Mouse (Mus musculus): ENCODE measurements around the gene Olfr1349. TPM values are rescaled to one million over a fixed set of nuclear protein-coding genes. Genes with fewer than 3 reads are reported as not detected.

The Olfr1349 gene
- not detected for polyA plus RNA-seq (2014; fragmentation: Illumina TruSeq; extraction: RNeasy Lipid Tissue Mini Kit (QIAGEN cat#74804); ENCODE audit: low read depth, low replicate concordance)

DNA sequence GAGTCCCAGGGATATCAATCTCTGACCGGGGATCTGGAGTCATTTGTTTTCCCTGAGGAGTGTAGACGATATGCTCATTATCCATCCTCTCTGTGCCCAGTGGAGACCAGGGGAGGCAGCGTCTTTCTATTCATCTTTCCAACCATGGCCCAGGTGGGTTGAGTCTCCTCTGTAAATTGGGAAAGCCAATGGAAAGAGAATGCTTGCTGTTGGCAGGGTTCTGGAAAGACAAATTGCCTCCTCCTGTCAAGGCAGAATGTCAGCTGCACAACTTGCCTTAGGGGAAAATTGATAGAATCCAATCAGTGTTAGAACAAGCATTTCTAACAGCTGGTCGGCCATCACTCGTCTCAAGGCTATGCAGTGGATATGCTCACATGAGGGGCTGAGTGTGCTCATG is at the start of gene Olfr1349:
Gene Olfr1349 (minus strand): TSS at position 101 of the 400 bp plus-strand sequence.

DNA sequence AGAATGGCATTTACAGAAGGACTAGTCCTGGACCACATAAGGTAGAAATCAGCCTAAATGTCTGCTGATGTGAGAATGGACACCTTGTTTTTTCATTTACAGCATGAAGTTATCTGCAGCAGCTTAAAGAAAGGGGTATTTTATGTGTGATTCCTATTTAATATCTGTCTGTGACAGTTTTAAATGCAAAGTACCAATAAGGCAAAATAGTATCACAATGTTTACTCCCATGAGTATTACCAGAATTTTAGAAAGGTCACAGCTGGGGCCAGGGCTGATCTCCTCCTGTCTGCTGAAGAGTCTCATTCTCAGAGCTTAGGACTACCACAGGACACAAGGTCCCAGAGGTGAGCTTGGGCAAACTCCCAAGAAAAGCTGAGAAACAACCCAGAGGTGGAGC is 41.8 kb upstream of the Olfr1349 start, which contains the start of gene Olfr1350:
Gene Olfr1350 (plus strand): TSS at position 301 of the 400 bp plus-strand sequence.

DNA sequence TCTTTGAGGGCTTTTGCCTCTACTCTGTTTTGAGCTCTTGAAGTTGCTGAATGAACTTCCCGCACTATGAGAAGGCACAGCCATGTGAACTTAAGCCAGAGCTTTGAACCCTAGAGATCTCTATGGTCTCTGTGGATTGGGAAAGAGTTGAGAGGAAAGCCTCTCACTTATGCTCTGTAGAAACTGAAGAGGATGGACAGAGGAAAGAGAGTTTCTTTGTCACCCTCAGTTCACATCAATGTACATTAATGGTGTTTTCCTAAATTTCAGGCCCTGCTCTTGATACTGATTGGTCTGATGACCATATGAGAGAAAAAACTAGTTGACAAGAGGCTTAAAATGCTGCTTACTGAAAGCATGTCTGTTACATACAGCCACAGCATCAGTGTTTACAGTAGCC is 14.1 kb downstream of the Olfr1349 start, which contains the start of gene Olfr1348:
Gene Olfr1348 (minus strand): TSS at position 101 of the 400 bp plus-strand sequence.

DNA sequence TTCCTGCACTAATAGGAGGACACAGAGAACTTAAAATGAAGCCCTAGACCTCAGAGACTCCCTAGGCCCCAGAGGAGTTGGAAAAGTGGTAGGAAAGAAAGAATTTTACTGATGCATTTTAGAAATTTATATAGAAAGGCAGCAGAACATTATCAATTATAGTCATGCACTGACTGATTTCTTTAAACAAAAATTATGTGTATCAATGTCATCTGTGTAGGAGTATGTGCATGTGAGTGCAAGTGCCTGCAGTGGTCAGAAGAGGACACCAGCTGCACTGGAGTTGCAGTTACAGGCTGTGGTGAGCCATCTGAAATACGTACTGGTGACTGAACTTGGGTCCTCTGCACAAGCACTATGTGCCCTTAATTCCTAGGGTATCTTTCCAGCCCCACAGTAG is 23.1 kb downstream of the Olfr1349 start, which contains the start of gene Olfr1347:
Gene Olfr1347 (minus strand): TSS at position 101 of the 400 bp plus-strand sequence.

DNA sequence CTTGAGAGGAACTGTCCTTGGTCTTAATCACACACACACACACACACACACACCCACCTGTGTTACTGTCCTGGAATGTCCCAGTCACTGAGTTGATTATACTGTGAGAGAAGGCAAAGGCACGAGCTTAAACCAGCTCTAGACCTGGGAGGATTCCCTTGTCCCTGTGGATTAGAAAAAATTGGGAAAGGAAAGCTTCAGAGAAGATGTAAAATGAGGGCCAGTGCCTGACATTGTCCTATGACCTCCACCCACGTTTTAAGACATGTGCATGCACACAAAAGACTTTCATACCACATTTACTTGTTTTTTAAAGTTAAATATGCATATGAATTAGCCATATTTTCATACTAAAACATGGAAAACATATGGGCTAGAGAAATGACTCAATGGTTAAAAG is 35.9 kb downstream of the Olfr1349 start, which contains the start of gene Olfr5:
Gene Olfr5 (minus strand): TSS at position 101 of the 400 bp plus-strand sequence.

DNA sequence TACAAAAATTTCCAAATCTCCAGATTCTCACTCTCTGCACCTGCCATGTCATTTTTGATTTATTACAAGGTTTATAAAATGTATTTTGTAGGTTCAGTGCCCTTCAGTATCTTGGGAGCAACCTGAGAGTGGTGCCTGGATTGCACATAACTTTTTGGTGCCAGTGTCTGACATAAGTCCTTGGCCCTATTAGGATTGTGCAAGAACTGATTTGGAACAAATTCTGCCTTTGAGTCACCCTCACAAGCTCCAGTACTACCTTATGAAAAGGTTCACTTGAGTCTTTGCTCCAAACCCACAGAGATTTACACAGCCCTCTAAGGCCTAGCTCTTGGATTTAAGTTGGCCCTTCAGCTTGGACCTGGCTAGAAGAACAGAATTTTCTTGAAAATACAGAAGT is 55.8 kb downstream of the Olfr1349 start, which contains the start of gene Olfr1346:
Gene Olfr1346 (plus strand): TSS at position 151 of the 400 bp plus-strand sequence.

Other genes with a start within 250 kb of the Olfr1349 start
- 23.6 TPM for gene Zfp667, start 236.4 kb downstream of the Olfr1349 start, polyA plus RNA-seq (2014; fragmentation: Illumina TruSeq; extraction: RNeasy Lipid Tissue Mini Kit (QIAGEN cat#74804); ENCODE audit: low read depth, low replicate concordance)
- gene Zfp583, start 191.7 kb downstream of the Olfr1349 start, polyA plus RNA-seq (2014; fragmentation: Illumina TruSeq; extraction: RNeasy Lipid Tissue Mini Kit (QIAGEN cat#74804); ENCODE audit: low read depth, low replicate concordance), result 10.8 TPM
- gene Gm3854, start 179.2 kb downstream of the Olfr1349 start, polyA plus RNA-seq (2014; fragmentation: Illumina TruSeq; extraction: RNeasy Lipid Tissue Mini Kit (QIAGEN cat#74804); ENCODE audit: low read depth, low replicate concordance), result 0.17 TPM
- 5.9 TPM for gene Zfp78, start 159.7 kb downstream of the Olfr1349 start, polyA plus RNA-seq (2014; fragmentation: Illumina TruSeq; extraction: RNeasy Lipid Tissue Mini Kit (QIAGEN cat#74804); ENCODE audit: low read depth, low replicate concordance)
- 10.3 TPM for gene Zfp28, start 139.7 kb downstream of the Olfr1349 start, polyA plus RNA-seq (2014; fragmentation: Illumina TruSeq; extraction: RNeasy Lipid Tissue Mini Kit (QIAGEN cat#74804); ENCODE audit: low read depth, low replicate concordance)
- gene Smim17, start 124.2 kb downstream of the Olfr1349 start, polyA plus RNA-seq (2014; fragmentation: Illumina TruSeq; extraction: RNeasy Lipid Tissue Mini Kit (QIAGEN cat#74804); ENCODE audit: low read depth, low replicate concordance), result 0.41 TPM
- not detected for gene Gm20715, start 112.7 kb downstream of the Olfr1349 start, polyA plus RNA-seq (2014; fragmentation: Illumina TruSeq; extraction: RNeasy Lipid Tissue Mini Kit (QIAGEN cat#74804); ENCODE audit: low read depth, low replicate concordance)
- not detected for gene Olfr1344, start 84.3 kb downstream of the Olfr1349 start, polyA plus RNA-seq (2014; fragmentation: Illumina TruSeq; extraction: RNeasy Lipid Tissue Mini Kit (QIAGEN cat#74804); ENCODE audit: low read depth, low replicate concordance)
- gene Olfr1336, start 66.8 kb downstream of the Olfr1349 start, polyA plus RNA-seq (2014; fragmentation: Illumina TruSeq; extraction: RNeasy Lipid Tissue Mini Kit (QIAGEN cat#74804); ENCODE audit: low read depth, low replicate concordance), result not detected
- gene Olfr1346, start 55.8 kb downstream of the Olfr1349 start, polyA plus RNA-seq (2014; fragmentation: Illumina TruSeq; extraction: RNeasy Lipid Tissue Mini Kit (QIAGEN cat#74804); ENCODE audit: low read depth, low replicate concordance), result not detected
- not detected for gene Olfr5, start 36.0 kb downstream of the Olfr1349 start, polyA plus RNA-seq (2014; fragmentation: Illumina TruSeq; extraction: RNeasy Lipid Tissue Mini Kit (QIAGEN cat#74804); ENCODE audit: low read depth, low replicate concordance)
- not detected for gene Olfr1347, start 23.2 kb downstream of the Olfr1349 start, polyA plus RNA-seq (2014; fragmentation: Illumina TruSeq; extraction: RNeasy Lipid Tissue Mini Kit (QIAGEN cat#74804); ENCODE audit: low read depth, low replicate concordance)
- gene Olfr1348, start 14.2 kb downstream of the Olfr1349 start, polyA plus RNA-seq (2014; fragmentation: Illumina TruSeq; extraction: RNeasy Lipid Tissue Mini Kit (QIAGEN cat#74804); ENCODE audit: low read depth, low replicate concordance), result not detected
- gene Olfr1350, start 41.9 kb upstream of the Olfr1349 start, polyA plus RNA-seq (2014; fragmentation: Illumina TruSeq; extraction: RNeasy Lipid Tissue Mini Kit (QIAGEN cat#74804); ENCODE audit: low read depth, low replicate concordance), result not detected
- 5.2 TPM for gene Zim1, start 173.5 kb upstream of the Olfr1349 start, polyA plus RNA-seq (2014; fragmentation: Illumina TruSeq; extraction: RNeasy Lipid Tissue Mini Kit (QIAGEN cat#74804); ENCODE audit: low read depth, low replicate concordance)
- 60.7 TPM for gene Peg3, start 207.5 kb upstream of the Olfr1349 start, polyA plus RNA-seq (2014; fragmentation: Illumina TruSeq; extraction: RNeasy Lipid Tissue Mini Kit (QIAGEN cat#74804); ENCODE audit: low read depth, low replicate concordance)
- 1.2 TPM for gene Usp29, start 207.6 kb upstream of the Olfr1349 start, polyA plus RNA-seq (2014; fragmentation: Illumina TruSeq; extraction: RNeasy Lipid Tissue Mini Kit (QIAGEN cat#74804); ENCODE audit: low read depth, low replicate concordance)